Mouse (Mus musculus): ENCODE measurements at regions not wholly inside any gene's neighbourhood (a gene's known extent, or its start where the extent isn't known, plus 50 kb on each side); places are given as distances from the start of the nearest gene placed in this dataset.

GRCm38 (mm10) chr3:101722926-101723325 is 118.4 kb upstream of the Atp1a1 start:
- DNase-seq (ENCODE audit: low read depth, low spot score) = no peak
- H3K79me2 ChIP-seq (ENCODE audit: control insufficient read depth, insufficient read depth, low read length, poor library complexity) = no peaks in the 10 kb centered on the region
- H3K27me3 ChIP-seq (ENCODE audit: control insufficient read depth in 1 of 2, insufficient read depth in 2 of 2, low read length in 2 of 2) = no peaks in the 10 kb centered on the region
- TF ChIP-seq USF2 (IDR thresholded peaks at IDR 0.05; ENCODE audit: borderline replicate concordance in 1 of 2, insufficient read depth in 1 of 2, low read depth in 1 of 2, low read length in 2 of 2) = no peak
- no peak for TF ChIP-seq GATA1 (IDR thresholded peaks at IDR 0.05; ENCODE audit: low read depth, low read length)
- no peak for TF ChIP-seq RCOR1 (IDR thresholded peaks at IDR 0.05; ENCODE audit: low read depth, low read length)
- TF ChIP-seq CTCF (IDR thresholded peaks at IDR 0.05 in 2 of 3, conservative IDR thresholded peaks at IDR 0.05 in 1 of 3; ENCODE audit: control insufficient read depth in 1 of 3, insufficient read depth in 1 of 3, low read depth in 2 of 3, low read length in 3 of 3, poor library complexity in 1 of 3, severe bottlenecking in 1 of 3) = no peak
- no peak for TF ChIP-seq TCF12 (IDR thresholded peaks at IDR 0.05; ENCODE audit: low read depth, low read length)
- no peak for TF ChIP-seq ZC3H11A (IDR thresholded peaks at IDR 0.05; ENCODE audit: low read depth, low read length)
- TF ChIP-seq GABPA (IDR thresholded peaks at IDR 0.05; ENCODE audit: low read depth, low read length) = no peak
- no peak overlapping the region for H3K27ac ChIP-seq (ENCODE audit: control insufficient read depth, low read depth, low read length)
- no peak overlapping the region for H3K4me3 ChIP-seq (ENCODE audit: control insufficient read depth in 1 of 2, insufficient read depth in 1 of 2, low read depth in 2 of 2, low read length in 2 of 2)
- no peaks in the 10 kb centered on the region for H3K4me1 ChIP-seq (ENCODE audit: control insufficient read depth in 1 of 2, insufficient read depth in 2 of 2, low read length in 2 of 2)
- no peaks in the 10 kb centered on the region for H3K9me3 ChIP-seq (replicated peaks; ENCODE audit: insufficient read depth, low read length)
- H3K36me3 ChIP-seq (ENCODE audit: control insufficient read depth in 1 of 2, insufficient read depth in 2 of 2, low read length in 2 of 2) = no peaks in the 10 kb centered on the region
- no peak overlapping the region for H3K9ac ChIP-seq (ENCODE audit: control insufficient read depth, low read depth, low read length, poor library complexity, severe bottlenecking)

GRCm38 (mm10) chr3:101722001-101722400 is 117.5 kb upstream of the Atp1a1 start:
- no peak for DNase-seq (ENCODE audit: low read depth, low spot score)
- H3K27me3 ChIP-seq (ENCODE audit: control insufficient read depth in 1 of 2, insufficient read depth in 2 of 2, low read length in 2 of 2) = no peaks in the 10 kb centered on the region
- H3K27ac ChIP-seq (ENCODE audit: control insufficient read depth, low read depth, low read length) = no peak overlapping the region
- no peak for TF ChIP-seq NRF1 (IDR thresholded peaks at IDR 0.05; ENCODE audit: insufficient read depth, low read depth, low read length, poor library complexity, severe bottlenecking)
- no peaks in the 10 kb centered on the region for H3K79me2 ChIP-seq (ENCODE audit: control insufficient read depth, insufficient read depth, low read length, poor library complexity)
- no peak overlapping the region for H3K4me3 ChIP-seq (ENCODE audit: control insufficient read depth in 1 of 2, insufficient read depth in 1 of 2, low read depth in 2 of 2, low read length in 2 of 2)
- no peak overlapping the region for H3K9ac ChIP-seq (ENCODE audit: control insufficient read depth, low read depth, low read length, poor library complexity, severe bottlenecking)
- H3K36me3 ChIP-seq (ENCODE audit: control insufficient read depth in 1 of 2, insufficient read depth in 2 of 2, low read length in 2 of 2) = no peaks in the 10 kb centered on the region
- H3K9me3 ChIP-seq (replicated peaks; ENCODE audit: insufficient read depth, low read length) = no peaks in the 10 kb centered on the region
- H3K4me1 ChIP-seq (ENCODE audit: control insufficient read depth in 1 of 2, insufficient read depth in 2 of 2, low read length in 2 of 2) = no peaks in the 10 kb centered on the region

DNA sequence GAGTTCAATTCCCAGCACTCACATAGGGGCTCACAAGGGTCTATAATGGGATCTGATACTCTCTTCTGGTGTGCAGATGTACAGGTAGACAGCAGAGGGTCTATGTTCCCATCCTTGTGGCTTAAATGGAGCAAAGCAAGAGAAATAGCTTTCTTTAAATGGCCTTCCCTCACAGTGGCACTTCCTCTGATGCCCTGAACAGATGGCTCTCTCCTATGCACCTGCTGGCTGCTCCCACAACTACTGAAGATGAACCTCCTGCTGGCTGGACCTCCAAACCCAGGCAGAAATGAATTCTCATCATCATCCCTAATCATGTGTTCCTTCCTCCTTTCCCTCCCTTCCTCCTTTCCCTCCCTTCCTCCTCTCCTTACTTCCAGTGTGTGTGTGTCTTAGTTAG is 110.9 kb upstream of the Atp1a1 start:
- H3K9ac ChIP-seq (ENCODE audit: control insufficient read depth, low read depth, low read length, poor library complexity, severe bottlenecking) = no peak overlapping the region
- H3K27me3 ChIP-seq (ENCODE audit: control insufficient read depth in 1 of 2, insufficient read depth in 2 of 2, low read length in 2 of 2) = no peaks in the 10 kb centered on the region
- no peak for TF ChIP-seq TAL1 (IDR thresholded peaks at IDR 0.05; ENCODE audit: low read length)
- TF ChIP-seq CTCF (IDR thresholded peaks at IDR 0.05 in 2 of 3, conservative IDR thresholded peaks at IDR 0.05 in 1 of 3; ENCODE audit: control insufficient read depth in 1 of 3, insufficient read depth in 1 of 3, low read depth in 2 of 3, low read length in 3 of 3, poor library complexity in 1 of 3, severe bottlenecking in 1 of 3) = no peak
- TF ChIP-seq E2F4 (IDR thresholded peaks at IDR 0.05; ENCODE audit: borderline replicate concordance, low read depth, low read length) = no peak
- no peak for TF ChIP-seq JUND (IDR thresholded peaks at IDR 0.05; ENCODE audit: low read depth, low read length)
- TF ChIP-seq POLR2AphosphoS5 (IDR thresholded peaks at IDR 0.05; ENCODE audit: borderline replicate concordance, low read depth, low read length) = no peak
- TF ChIP-seq MYB (IDR thresholded peaks at IDR 0.05; ENCODE audit: low read depth, low read length) = no peak
- TF ChIP-seq EP300 (IDR thresholded peaks at IDR 0.05; ENCODE audit: low read depth in 1 of 2, low read length in 2 of 2) = no peak
- no peak for TF ChIP-seq ZC3H11A (IDR thresholded peaks at IDR 0.05; ENCODE audit: low read depth, low read length)
- no peak for TF ChIP-seq MAZ (IDR thresholded peaks at IDR 0.05; ENCODE audit: low read depth, low read length)
- TF ChIP-seq BHLHE40 (IDR thresholded peaks at IDR 0.05; ENCODE audit: borderline replicate concordance, low read depth, low read length) = no peak
- TF ChIP-seq MAX (IDR thresholded peaks at IDR 0.05; ENCODE audit: low read length) = no peak
- TF ChIP-seq POLR2AphosphoS2 (IDR thresholded peaks at IDR 0.05; ENCODE audit: low read length) = no peak
- TF ChIP-seq HCFC1 (IDR thresholded peaks at IDR 0.05; ENCODE audit: low read depth, low read length) = no peak
- H3K4me3 ChIP-seq (ENCODE audit: control insufficient read depth in 1 of 2, insufficient read depth in 1 of 2, low read depth in 2 of 2, low read length in 2 of 2) = no peak overlapping the region
- H3K4me1 ChIP-seq (ENCODE audit: control insufficient read depth in 1 of 2, insufficient read depth in 2 of 2, low read length in 2 of 2) = no peaks in the 10 kb centered on the region
- H3K36me3 ChIP-seq (ENCODE audit: control insufficient read depth in 1 of 2, insufficient read depth in 2 of 2, low read length in 2 of 2) = no peaks in the 10 kb centered on the region
- DNase-seq (ENCODE audit: low read depth, low spot score) = no peak
- no peak overlapping the region for H3K27ac ChIP-seq (ENCODE audit: control insufficient read depth, low read depth, low read length)
- no peaks in the 10 kb centered on the region for H3K9me3 ChIP-seq (replicated peaks; ENCODE audit: insufficient read depth, low read length)
- no peaks in the 10 kb centered on the region for H3K79me2 ChIP-seq (ENCODE audit: control insufficient read depth, insufficient read depth, low read length, poor library complexity)

Data from MEL (cell line).